Mouse (Mus musculus) frontal cortex, postnatal 14 days (tissue): ENCODE measurements around the gene Ascc3.

Source experiments
- DNase-seq, 2 experiments: peaks; one replicate each; pipeline ENCODE4 v3.0.0; 2022; ENCODE audit warnings: low spot score in 2 of 2

Gene Ascc3

DNA sequence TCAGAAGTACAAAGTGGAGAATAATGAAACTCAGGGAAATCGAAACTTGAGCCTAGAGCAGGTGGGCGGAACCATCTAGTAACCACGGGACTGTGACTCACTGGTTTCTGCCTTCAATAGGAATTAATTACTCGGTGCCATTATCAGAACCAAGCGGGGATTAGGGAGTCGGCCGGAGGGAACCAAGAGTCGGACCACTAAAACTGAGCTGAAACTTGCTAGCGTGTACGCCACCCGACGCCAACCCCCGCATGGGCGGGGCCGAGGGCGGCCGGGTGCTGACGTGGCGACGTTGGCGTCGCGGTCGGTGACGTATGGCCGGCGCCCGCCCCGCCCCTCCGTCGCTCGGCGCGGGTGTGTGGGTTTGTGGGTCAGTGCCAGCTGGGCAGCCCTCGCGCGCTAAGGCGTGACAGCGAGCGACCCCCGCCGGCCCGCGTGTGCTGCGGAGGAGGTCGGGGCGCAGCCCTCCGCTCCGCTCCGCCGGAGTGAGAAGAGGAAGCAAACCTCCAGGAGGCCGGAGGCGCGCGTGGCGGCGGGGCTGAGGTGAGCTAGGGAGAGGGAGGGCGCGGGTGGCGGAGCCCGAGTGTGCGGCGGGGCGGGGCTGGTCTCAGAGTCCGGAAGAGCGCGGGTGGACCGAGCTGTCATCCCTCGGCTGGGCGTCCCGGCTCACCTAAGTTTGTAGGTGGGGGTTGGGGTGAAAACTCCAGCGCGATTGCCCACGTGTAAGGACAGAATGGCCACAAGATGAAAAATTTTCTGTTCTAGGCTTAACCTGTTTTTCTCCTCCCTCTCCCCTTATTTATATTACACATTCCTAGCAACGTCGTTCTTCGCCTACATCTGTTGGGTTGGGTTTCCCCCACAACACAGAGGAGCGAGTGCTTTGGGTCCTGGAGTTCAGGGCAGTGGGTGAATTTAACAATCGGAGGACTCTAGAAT, at the start of gene Ascc3:
Gene Ascc3 (plus strand): TSS at position 315 of the 939 bp plus-strand sequence.
- DNase-seq, result peak; percentile 84 to 90

GRCm38 (mm10) chr10:50584721-50585120, 7.7 kb upstream of the Ascc3 start:
- no peak for DNase-seq

DNA sequence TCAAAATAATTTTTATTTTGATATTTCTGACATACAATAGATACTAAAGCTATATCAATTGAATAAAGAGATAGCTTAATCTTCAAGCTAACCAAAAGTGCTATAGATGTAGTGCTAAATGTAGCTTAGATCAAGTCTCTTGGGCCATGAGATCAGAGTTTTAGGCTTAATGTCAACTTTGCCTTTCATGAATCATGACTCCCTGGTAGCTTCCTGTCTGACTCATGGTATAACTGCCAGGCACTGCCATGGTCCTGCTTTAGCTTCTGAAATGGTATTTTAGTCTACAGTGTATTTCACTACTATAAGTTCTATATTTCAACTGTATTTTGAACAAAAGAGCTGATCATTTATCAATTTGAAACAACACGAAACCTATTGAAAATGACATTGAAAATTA, 5.9 kb upstream of the Ascc3 start:
- no peak for DNase-seq

DNA sequence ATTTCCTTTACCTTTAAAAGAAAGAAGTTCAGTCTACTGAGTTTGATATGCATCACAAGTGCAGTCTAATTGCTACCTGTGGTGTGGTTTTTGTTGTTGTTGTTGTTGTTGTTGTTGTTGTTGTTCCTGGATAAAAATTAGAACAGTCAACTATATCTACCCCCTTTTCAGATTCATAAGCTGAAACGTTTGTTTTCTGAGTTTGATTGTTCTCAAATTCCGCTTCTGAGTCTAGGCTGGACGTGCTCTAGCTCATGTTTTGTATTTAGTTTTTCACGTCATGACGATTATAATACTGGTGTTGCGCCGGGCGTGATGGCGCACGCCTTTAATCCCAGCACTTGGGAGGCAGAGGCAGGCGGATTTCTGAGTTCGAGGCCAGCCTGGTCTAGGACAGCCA, 902 bp downstream of the Ascc3 start:
- DNase-seq, result no peak

DNA sequence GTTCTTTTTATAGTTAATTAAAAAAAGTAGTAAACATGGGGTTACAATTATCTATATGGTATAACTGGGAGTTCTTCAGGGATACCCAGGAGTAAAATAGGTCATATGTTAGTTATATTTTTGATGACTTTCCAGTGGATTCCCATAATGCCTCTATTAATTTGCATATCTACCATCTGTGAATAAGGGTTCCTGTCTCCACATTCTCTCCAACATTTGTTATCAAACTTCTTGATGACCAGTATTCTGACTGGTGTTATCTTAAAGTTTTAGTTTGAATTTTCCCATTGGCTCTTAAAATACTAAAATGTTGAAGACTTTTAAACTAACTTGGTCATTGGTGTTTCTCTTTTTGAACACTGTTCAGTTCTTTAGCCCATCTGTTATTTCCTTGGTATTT, 2.9 kb downstream of the Ascc3 start:
- DNase-seq, result no peak

GRCm38 (mm10) chr10:50604919-50605318, 12.4 kb downstream of the Ascc3 start:
- no peak for DNase-seq

DNA sequence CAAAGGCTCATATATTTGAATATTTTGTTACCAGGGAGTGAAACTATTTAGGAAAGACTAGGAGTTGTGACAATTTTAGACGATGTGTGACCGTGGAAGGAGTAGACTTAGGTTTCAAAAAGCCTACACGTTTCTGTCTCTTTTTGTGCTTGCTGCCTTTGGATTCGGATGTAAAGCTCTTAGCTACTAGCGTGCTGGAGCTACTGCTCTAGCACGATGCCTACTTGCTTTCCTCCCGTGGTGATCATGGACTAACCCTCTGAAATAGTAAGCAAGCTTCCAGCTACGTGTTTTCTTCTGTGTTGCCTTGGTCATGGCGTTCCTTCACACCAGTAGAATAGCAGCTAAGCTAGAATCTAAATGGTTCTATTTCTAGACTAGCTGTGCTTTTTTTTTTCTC, 21.4 kb downstream of the Ascc3 start:
- DNase-seq, result no peak

DNA sequence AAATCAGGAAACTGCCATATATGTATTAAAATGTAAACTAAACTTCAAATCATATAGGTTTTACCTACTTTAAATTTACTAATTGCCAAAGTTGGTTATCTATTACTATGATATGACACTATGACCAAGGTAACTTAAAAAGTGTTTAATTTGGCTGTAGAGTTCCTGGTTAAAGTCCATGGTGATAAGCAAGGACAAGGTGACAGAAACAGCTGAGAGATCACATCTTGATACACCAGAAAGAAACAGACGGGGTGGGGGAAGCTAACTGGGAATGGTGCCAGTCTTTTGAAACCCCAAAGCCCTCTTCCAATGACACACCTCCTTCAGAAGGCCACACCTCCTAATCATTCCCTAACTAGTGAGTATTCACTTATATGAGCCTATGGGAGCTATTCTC, 33.4 kb downstream of the Ascc3 start:
- no peak for DNase-seq

DNA sequence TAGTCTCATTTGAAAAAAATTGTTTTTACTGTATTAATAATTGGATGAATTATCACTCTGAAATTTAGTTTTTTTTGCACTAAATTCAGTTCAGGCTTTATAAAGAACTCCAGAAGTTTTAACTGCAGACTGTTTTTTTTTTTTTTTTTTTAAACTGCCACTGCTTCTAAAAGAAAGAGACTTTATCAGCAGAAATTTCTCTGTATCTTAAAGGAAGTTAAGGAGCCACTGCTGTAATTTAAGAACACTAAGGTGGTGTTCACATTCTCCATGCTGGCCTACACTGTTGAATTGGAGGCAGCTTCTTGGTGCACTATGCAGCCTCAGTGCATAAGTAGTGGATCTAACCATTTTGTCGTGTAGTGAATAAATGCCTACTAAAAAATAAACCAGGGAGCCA, 47.1 kb downstream of the Ascc3 start:
- no peak for DNase-seq

DNA sequence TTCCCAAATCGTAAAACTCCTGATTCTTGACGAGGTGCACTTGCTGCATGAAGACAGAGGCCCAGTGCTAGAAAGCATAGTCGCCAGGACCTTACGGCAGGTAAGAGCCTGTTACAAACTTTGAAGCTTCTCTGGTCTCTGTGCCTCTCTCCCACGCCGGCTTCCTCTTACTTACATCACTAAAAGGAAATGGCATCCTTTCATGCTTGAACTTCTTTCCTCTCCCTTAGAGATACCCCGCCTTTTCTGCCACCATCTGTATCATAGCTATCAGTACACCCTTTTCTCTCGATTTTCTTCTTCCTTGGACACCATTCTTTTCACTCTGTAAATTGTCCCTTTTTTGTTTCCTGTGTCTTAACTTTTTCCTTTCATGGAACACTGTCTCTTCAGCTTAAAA, 58.1 kb downstream of the Ascc3 start:
- DNase-seq, result no peak

GRCm38 (mm10) chr10:50653551-50653950, 61.1 kb downstream of the Ascc3 start:
- no peak for DNase-seq

- DNase-seq, result no peak
Observed at GRCm38 (mm10) chr10:50657352-50657751, 64.9 kb downstream of the Ascc3 start.

GRCm38 (mm10) chr10:50671517-50671916, 79.0 kb downstream of the Ascc3 start:
- no peak for DNase-seq

DNA sequence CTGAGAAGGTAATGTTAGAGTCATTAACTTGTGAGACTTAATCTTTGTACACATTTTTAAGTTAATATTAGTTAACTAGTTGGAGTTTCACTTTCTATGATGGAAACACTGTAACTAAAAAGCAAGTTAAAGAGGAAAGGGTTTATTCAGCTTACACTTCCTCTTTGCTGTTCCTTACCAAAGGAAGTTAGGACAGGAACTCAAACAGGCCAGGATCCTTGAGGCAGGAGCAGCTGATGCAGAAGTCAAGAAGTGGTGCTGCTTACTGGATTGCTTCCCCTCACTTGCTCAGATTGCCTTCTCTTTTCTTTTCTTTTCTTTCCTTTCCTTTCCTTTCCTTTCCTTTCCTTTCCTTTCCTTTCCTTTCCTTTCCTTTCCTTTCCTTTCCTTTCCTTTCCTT, 97.9 kb downstream of the Ascc3 start:
- DNase-seq, result no peak

- DNase-seq, result no peak
Observed at GRCm38 (mm10) chr10:50698836-50699433, 106.5 kb downstream of the Ascc3 start.

DNA sequence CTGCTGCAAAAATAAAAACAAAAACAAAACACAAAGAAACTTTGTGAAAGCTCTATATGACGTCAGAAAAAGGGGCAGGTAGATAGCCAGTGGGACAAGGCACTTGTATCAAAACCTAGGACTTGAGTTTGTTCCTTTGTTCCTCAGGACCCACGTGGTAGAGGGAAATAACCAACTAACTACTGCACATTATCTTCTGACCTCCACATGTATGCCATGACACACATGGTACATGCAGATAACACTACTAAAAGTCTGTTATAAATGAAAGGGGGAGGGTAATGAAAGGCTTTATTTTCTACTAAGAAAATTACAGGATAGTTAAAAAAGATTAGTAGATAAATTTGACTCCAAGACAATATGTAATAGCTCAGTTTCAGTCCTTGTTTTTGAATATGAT, 109.3 kb downstream of the Ascc3 start:
- DNase-seq, result no peak

DNA sequence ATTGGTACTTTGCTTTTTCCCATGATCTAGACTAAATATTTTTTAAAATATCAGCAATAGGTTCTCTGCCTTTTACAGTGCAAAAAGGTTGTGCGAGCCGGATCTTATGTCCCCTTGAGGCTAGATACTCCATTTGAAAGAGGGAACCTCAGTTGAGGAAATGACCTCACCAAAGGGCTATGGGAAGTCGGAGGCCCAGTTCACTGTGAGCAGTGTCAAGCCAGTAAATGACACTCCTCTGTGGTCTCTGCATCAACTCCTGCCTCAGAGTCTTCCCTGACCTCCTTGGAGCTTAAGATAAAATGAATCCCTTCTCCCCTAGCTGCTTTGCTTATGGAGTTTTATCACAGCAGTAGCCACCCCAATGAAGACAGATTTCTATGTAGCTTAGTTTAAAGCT, 109.9 kb downstream of the Ascc3 start:
- no peak for DNase-seq

GRCm38 (mm10) chr10:50704202-50704601, 111.7 kb downstream of the Ascc3 start:
- DNase-seq, result peak in 1 of 2 experiments; percentile 15

DNA sequence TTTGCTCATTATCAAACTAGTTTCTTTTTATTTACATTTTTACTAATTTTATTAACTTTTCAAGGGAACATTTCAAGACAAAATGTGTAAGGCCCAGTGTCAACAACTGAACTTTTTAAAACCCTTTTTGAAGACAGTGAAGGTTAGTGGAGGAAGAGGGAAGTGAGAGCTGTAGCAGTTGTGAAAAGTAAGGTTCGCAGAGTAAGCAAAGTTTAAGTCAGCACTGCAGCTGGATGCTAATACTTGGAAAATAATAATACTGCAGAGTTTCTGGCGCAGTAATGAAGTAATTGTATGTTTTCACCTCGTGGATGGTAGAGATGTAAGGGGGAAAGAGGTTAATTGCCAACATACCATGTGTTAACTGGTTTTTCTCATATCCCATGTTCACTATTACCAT, 112.4 kb downstream of the Ascc3 start:
- no peak for DNase-seq

DNA sequence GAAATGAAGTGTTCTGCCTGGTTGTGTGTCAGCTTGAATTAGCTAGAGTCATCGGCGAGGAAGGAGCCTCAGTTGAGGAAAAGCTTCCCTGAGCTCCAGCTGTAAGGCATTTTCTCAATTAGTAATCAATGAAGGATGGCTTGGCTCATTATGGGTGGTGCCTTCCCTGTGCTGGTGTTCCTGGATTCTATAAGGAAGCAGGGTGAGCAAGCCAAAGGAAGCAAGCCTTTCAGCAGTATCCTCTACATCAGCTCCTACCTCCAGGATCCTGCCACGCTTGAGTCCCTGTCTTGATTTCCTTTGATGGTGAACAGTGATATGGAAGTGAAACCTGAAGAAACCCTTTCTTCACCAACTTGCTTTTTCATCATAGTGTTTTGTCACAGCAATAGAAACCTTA, 118.8 kb downstream of the Ascc3 start:
- no peak for DNase-seq

GRCm38 (mm10) chr10:50711765-50712164, 119.3 kb downstream of the Ascc3 start:
- no peak for DNase-seq

- DNase-seq, result no peak
Observed at GRCm38 (mm10) chr10:50733459-50733858, 141.0 kb downstream of the Ascc3 start.

DNA sequence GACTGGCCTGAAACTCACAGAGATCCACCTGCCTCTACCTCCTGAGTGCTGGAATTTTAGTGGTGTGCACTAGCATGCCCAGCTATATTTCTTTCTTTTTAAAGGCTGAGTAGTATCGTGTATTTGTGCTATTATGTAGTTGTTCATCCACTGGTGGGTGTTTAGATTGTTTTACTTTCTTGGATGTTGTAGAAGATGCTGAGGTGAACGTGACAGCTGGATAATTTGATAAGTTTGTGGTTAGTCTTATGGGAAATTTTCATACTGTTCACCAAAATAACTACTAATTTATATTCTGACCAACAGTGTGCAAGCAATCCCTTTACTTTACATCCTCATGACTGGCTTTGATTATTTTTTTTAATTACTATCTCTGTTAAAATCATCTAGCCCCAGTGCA, 169.6 kb downstream of the Ascc3 start:
- no peak for DNase-seq
